Mouse (Mus musculus): ENCODE data around the gene Pde4a. TPM values are rescaled to one million over a fixed set of nuclear protein-coding genes. Genes with fewer than 3 reads are reported as not detected.
A peak's percentile ranks its signal among the peaks of the same experiment; 100 is the strongest.
"Not testable (repeated sequence)": the region's sequence is repeated elsewhere in the genome, so short reads cannot be mapped to it uniquely, and the experiment has no call there.

Gene Pde4a
- polyA plus RNA-seq, 1 experiment = 77.0 TPM

DNA sequence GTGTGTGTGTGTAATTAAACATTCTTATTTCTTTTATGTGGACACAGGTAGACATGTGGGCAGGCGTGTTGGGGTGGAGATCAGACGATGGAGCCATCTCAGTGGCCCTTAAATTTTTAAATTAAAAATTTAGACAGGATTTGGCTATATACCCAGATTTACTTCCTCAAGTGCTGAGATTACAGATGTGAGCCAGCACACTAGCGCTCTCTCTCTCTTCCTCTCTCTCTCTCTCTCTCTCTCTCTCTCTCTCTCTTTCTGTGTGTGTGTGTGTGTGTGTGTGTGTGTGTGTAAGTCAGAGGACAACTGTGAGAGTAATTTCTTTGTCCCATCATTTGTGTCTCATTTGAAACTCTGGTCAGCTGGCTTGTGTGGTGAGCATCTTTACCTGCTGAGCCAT, 25.2 kb downstream of the Pde4a start:
- TF ChIP-seq CTCF (IDR thresholded peaks at IDR 0.05; ENCODE audit: extremely low read depth, insufficient read depth, low read length) (no peak), POLR2A (IDR thresholded peaks at IDR 0.05; ENCODE audit: extremely low read depth, insufficient read depth, low read length) (no peak)
- no peak overlapping the region for H3K27ac ChIP-seq (ENCODE audit: insufficient read depth, low read length)

GRCm38 (mm10) chr9:21193786-21194185, 28.3 kb downstream of the Pde4a start:
- TF ChIP-seq POLR2A (IDR thresholded peaks at IDR 0.05; ENCODE audit: extremely low read depth, insufficient read depth, low read length) (no peak), CTCF (IDR thresholded peaks at IDR 0.05; ENCODE audit: extremely low read depth, insufficient read depth, low read length) (no peak)
- Histone ChIP-seq H3K4me3 (ENCODE audit: insufficient read depth, low read length) (no peak overlapping the region), H3K4me1 (ENCODE audit: control insufficient read depth, insufficient read depth, low read length) (peaks cover 2% of the 10 kb centered on the region), H3K27ac (ENCODE audit: insufficient read depth, low read length) (no peak overlapping the region)

More for the DNA sequence above, 25.2 kb downstream of the Pde4a start:
- Histone ChIP-seq H3K4me1 (ENCODE audit: control insufficient read depth, insufficient read depth, low read length) (peaks cover 2% of the 10 kb centered on the region), H3K4me3 (ENCODE audit: insufficient read depth, low read length) (no peak overlapping the region)

- H3K27ac ChIP-seq (ENCODE audit: insufficient read depth, low read length) = no peak overlapping the region
- TF ChIP-seq CTCF (IDR thresholded peaks at IDR 0.05; ENCODE audit: extremely low read depth, insufficient read depth, low read length) = no peak
- TF ChIP-seq POLR2A (IDR thresholded peaks at IDR 0.05; ENCODE audit: extremely low read depth, insufficient read depth, low read length) = no peak
- H3K4me3 ChIP-seq (ENCODE audit: insufficient read depth, low read length) = no peak overlapping the region
- H3K4me1 ChIP-seq (ENCODE audit: control insufficient read depth, insufficient read depth, low read length) = peaks cover 2% of the 10 kb centered on the region
Measured at GRCm38 (mm10) chr9:21194787-21195493, 29.4 kb downstream of the Pde4a start.

GRCm38 (mm10) chr9:21195736-21196505, 30.4 kb downstream of the Pde4a start:
- TF ChIP-seq CTCF (IDR thresholded peaks at IDR 0.05; ENCODE audit: extremely low read depth, insufficient read depth, low read length) = peak; percentile 21; the same call in 1 of the 2 replicates
- not testable (repeated sequence) for H3K27ac ChIP-seq (ENCODE audit: insufficient read depth, low read length); H3K4me1 ChIP-seq (ENCODE audit: control insufficient read depth, insufficient read depth, low read length)
- peak overlapping the region; percentile 96; the same call in 1 of the 2 replicates for H3K4me3 ChIP-seq (ENCODE audit: insufficient read depth, low read length)

DNA sequence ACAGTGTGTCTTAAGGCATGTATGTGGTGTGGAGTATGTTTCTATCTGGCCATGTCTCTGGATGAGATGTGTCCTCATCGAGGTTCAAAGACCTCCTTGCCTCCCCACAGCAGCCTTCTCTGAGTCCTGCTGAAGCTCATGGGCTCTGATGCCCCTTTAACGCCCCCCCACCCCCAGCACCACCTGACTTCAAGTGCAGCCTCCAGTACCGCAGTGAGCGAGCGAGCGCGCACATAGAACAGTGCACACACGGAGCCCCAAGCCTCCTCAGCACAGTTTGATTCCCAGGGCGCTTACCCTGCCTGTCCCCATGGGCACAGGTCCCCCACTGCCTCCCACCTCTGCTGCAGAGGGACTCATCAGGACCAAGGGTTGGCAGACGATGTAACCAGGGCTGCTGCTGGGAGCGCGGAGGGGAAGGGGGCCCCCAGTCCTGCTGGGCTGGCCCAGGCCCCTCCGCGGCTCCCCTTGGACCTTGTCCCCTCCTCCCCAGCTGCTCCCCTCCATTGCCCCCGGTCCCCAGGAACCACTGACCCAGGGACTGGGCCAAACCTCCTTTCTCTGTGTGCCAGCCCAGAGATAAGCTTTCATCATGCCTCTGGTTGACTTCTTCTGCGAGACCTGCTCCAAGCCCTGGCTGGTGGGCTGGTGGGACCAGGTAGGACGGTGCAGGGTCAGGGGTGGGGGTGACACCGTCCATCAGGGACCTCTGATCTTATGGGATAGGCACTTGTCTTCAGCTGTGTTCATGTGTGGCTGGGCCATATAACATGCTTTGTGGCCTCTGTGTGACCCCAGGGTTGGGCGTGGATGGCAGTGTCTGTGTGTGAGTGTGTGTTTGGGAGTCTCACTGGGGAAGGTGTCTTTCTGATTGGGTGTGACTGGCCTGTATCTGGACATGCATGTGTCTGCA, 31.3 kb downstream of the Pde4a start:
- Histone ChIP-seq H3K4me1 (ENCODE audit: control insufficient read depth, insufficient read depth, low read length) (peaks cover 2% of the 10 kb centered on the region), H3K27ac (ENCODE audit: insufficient read depth, low read length) (peak overlapping the region; percentile 58; the same call in 1 of the 2 replicates), H3K4me3 (ENCODE audit: insufficient read depth, low read length) (peak overlapping the region; percentile 96)
- TF ChIP-seq POLR2A (IDR thresholded peaks at IDR 0.05; ENCODE audit: extremely low read depth, insufficient read depth, low read length) = peak; percentile 92; the same call in 1 of the 2 replicates
- no peak for TF ChIP-seq CTCF (IDR thresholded peaks at IDR 0.05; ENCODE audit: extremely low read depth, insufficient read depth, low read length)

- peak overlapping the region; percentile 96 for H3K4me3 ChIP-seq (ENCODE audit: insufficient read depth, low read length)
- peaks cover 2% of the 10 kb centered on the region for H3K4me1 ChIP-seq (ENCODE audit: control insufficient read depth, insufficient read depth, low read length)
- peak overlapping the region; percentile 58; the same call in 1 of the 2 replicates for H3K27ac ChIP-seq (ENCODE audit: insufficient read depth, low read length)
- TF ChIP-seq POLR2A (IDR thresholded peaks at IDR 0.05; ENCODE audit: extremely low read depth, insufficient read depth, low read length) = no peak
- no peak for TF ChIP-seq CTCF (IDR thresholded peaks at IDR 0.05; ENCODE audit: extremely low read depth, insufficient read depth, low read length)
Measured at GRCm38 (mm10) chr9:21197981-21198380, 32.5 kb downstream of the Pde4a start.

DNA sequence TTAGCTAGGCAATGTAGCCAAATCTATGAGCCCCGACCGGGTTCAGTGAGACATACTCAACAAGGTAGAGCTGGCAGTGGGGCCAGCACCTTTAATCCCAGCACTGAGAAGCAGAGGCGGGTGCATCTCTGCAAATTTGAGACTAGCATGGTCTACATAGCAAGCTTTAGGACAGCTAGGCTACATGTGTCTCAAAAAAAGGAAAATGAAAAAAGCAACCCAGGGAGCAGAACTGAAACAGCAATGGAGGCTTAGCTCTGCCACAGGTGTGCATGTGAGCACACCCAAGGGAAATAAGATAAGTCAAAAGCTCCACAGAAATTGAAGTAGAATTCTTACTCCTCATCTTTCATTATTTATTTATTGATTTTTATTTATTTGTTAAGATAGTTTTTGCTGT, 33.4 kb downstream of the Pde4a start:
- TF ChIP-seq CTCF (IDR thresholded peaks at IDR 0.05; ENCODE audit: extremely low read depth, insufficient read depth, low read length) = no peak
- TF ChIP-seq POLR2A (IDR thresholded peaks at IDR 0.05; ENCODE audit: extremely low read depth, insufficient read depth, low read length) = no peak
- Histone ChIP-seq H3K4me1 (ENCODE audit: control insufficient read depth, insufficient read depth, low read length) (peaks cover 2% of the 10 kb centered on the region), H3K4me3 (ENCODE audit: insufficient read depth, low read length) (no peak overlapping the region; the same call in 1 of the 2 replicates), H3K27ac (ENCODE audit: insufficient read depth, low read length) (no peak overlapping the region)

- TF ChIP-seq CTCF (IDR thresholded peaks at IDR 0.05; ENCODE audit: extremely low read depth, insufficient read depth, low read length) (no peak), POLR2A (IDR thresholded peaks at IDR 0.05; ENCODE audit: extremely low read depth, insufficient read depth, low read length) (no peak)
- no peaks in the 10 kb centered on the region for H3K4me1 ChIP-seq (ENCODE audit: control insufficient read depth, insufficient read depth, low read length)
- no peak overlapping the region for H3K27ac ChIP-seq (ENCODE audit: insufficient read depth, low read length)
- no peak overlapping the region for H3K4me3 ChIP-seq (ENCODE audit: insufficient read depth, low read length)
Measured at GRCm38 (mm10) chr9:21204156-21204527, 38.6 kb downstream of the Pde4a start.
